Mouse (Mus musculus): ENCODE measurements around the gene D1Pas1. TPM values are rescaled to one million over a fixed set of nuclear protein-coding genes. Genes with fewer than 3 reads are reported as not detected.

D1Pas1 gene
- not detected for polyA plus RNA-seq (2017; shearing (Covaris generic))

DNA sequence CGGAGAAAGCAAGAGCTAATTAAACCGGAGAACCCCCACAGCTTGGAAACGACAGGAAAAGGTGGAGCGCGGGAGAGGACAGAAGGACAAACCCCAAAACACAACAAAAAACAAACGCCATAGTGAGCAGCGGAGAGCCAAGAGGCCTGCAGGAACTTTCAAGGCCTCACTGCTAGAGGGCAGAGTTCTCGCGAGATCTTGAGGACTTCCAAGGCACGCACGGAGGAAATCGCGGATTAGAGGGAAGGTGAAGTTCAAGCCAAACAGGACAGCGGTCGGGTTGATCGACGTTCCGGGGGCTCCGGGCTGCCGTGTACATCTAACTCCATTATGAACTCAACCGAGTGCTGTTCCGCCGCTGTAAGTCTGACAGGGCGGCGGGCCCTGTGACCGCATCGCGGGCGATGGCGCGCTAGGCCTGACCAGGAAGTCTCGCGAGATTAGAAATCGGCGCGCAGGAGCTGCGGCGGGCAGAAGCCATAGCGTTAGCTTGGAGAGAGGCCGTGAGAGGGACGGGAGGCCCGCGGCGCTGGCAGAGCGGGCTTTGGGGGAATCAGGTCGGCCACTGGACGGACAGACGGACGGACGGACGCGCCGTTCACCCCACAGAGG, at the start of gene D1Pas1:
TSS of gene D1Pas1 (plus strand) at position 216 of the 612 bp plus-strand sequence.

Other genes with a start within 250 kb of the D1Pas1 start
- 37.2 TPM for gene Rrp15, start 218.1 kb upstream of the D1Pas1 start, polyA plus RNA-seq (2017; shearing (Covaris generic))
- not detected for gene Spata17, start 248.0 kb downstream of the D1Pas1 start, polyA plus RNA-seq (2017; shearing (Covaris generic))
- 36.3 TPM for gene Gpatch2, start 248.1 kb downstream of the D1Pas1 start, polyA plus RNA-seq (2017; shearing (Covaris generic))